Mouse (Mus musculus) Patski (cell line): ENCODE measurements around the gene Gm45785. TPM values are rescaled to one million over a fixed set of nuclear protein-coding genes. Genes with fewer than 3 reads are reported as not detected.

ENCODE experiments used
- ATAC-seq: fragments of 100-300 bp; one replicate; pipeline ENCODE4 v1.8.0; 2021
- CTCF ChIA-PET: fragments of 350-600 bp; sonication (Branson Sonifier 250); formaldehyde crosslinking; loops from one replicate; lab custom pipeline; 2022; ENCODE audit warnings: inconsistent platforms; lab: Charles Lee
- POLR2A ChIA-PET: fragments of 350-600 bp; sonication (Branson Sonifier 250); formaldehyde crosslinking; loops from one replicate; lab custom pipeline; 2022; ENCODE audit warnings: antibody characterized with exemption, inconsistent platforms; lab: Charles Lee
- DNase-seq: peaks from one replicate; pipeline ENCODE4 v3.0.0-alpha.2; 2011; ENCODE audit warnings: low read depth, low spot score
- H3K27me3 ChIP-seq: fragments of 371-371 bp; one replicate; pipeline ENCODE4 v1.5.1; 2021
- CTCF ChIP-seq: fragments of 100-300 bp; IDR thresholded peaks from one replicate; pipeline ENCODE4 v1.5.1; 2021
- in situ Hi-C: fragments of 300-500 bp; cut with MboI; formaldehyde crosslinking; loops from 3 replicates; pipeline ENCODE4 v1.11.1; 2018; ENCODE audit warnings: low pct_unique_long_range_greater_than_20kb, mixed read lengths
- polyA plus RNA-seq: library from polyadenylated mRNA; unstranded; gene quantifications from one replicate; pipeline ENCODE4 v1.2.3, GENCODE M21; 2021

The Gm45785 gene
- polyA plus RNA-seq, 1 experiment from 2014 or later, result not detected

DNA sequence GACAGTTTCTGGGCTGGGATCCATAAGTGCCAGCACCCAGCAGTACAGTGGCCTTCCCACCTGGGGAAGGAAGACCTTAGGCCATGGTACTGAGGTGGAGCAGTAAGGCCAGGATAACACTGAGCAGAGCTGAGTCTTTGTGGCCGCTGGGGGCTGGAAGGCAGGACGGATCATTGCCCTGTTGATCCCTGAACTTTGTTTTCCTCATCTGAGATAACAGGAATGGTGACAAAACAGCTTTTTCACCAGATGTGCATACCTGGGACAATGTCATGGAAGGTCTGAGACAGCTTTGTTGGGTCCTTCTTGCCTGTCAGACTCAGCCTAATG lies 20.4 kb downstream of the Gm45785 start:
- no peaks in the 10 kb centered on the region for H3K27me3 ChIP-seq
- ChIA-PET POLR2A (no interaction called here), CTCF (interaction anchor here (1.6 kb wide), 1 partner anchor 10 kb away, joined by 3 read pairs; no protein-coding TSS in a partner anchor)
- DNase-seq, result no peak
- TF ChIP-seq CTCF, result no peak
- ATAC-seq, result no peak
- in situ Hi-C loops, result no loop called here

GRCm38 (mm10) chr7:140834968-140835757 lies 21.0 kb downstream of the Gm45785 start, which contains the start of gene Urah:
TSS of gene Urah (plus strand) at chr7:140835018.
- in situ Hi-C loops, result no loop called here
- no peak for TF ChIP-seq CTCF
- DNase-seq, result no peak
- ChIA-PET POLR2A (no interaction called here), CTCF (interaction anchor here (1.6 kb wide), 1 partner anchor 10 kb away, joined by 3 read pairs; no protein-coding TSS in a partner anchor)
- no peaks in the 10 kb centered on the region for H3K27me3 ChIP-seq
- no peak for ATAC-seq

GRCm38 (mm10) chr7:140833341-140833740 lies 22.8 kb downstream of the Gm45785 start:
- POLR2A ChIA-PET, result no interaction called here
- in situ Hi-C loops, result no loop called here
- DNase-seq, result no peak

GRCm38 (mm10) chr7:140831447-140831846 lies 24.7 kb downstream of the Gm45785 start:
- no peak for DNase-seq
- no peak for TF ChIP-seq CTCF

More at GRCm38 (mm10) chr7:140833341-140833740, 22.8 kb downstream of the Gm45785 start:
- TF ChIP-seq CTCF, result no peak
- no peaks in the 10 kb centered on the region for H3K27me3 ChIP-seq
- CTCF ChIA-PET, result no interaction called here
- ATAC-seq, result no peak

DNA sequence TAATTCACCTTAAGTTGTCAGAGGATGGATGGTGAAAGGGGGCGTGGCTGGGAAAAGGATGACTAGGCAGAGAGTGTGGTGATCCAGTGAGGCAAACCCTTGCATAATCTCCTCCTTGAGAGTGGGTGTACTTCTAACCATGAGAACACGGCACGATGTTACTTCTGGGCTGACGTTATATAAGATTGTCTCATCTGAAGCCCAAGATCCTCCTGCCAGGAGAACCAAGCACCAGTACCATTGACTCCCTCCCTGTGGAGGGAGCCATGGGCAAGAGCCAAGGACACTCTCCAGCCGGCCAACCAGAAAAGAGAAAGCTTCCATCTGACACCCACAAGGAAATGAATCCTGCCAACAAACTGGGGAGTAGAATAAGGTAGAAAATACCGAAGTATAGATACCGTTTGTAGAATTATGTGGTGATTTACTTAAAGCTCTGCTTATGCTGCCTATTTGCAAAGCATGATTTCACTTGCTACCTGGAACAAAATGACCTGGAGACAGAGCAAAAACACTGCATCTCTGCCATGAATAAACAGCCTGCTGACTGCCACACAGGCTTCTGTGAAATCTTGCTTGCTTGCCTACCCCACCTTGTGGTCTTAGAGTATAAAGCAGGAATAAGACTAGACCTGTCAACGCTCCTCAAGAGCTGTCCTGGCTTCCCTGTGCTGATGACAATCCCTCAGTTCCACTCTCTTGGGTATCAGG lies 27.8 kb downstream of the Gm45785 start:
- CTCF ChIA-PET, result interaction anchor here (0.8 to 2.1 kb wide), 5 partner anchors 8 to 21 kb away, joined by 3 to 6 read pairs (median 3); no protein-coding TSS in a partner anchor
- peak; percentile 79 for TF ChIP-seq CTCF
- POLR2A ChIA-PET, result no interaction called here
- peak; percentile 93 for ATAC-seq
- no peaks in the 10 kb centered on the region for H3K27me3 ChIP-seq
- DNase-seq, result no peak
- in situ Hi-C loops, result no loop called here

More at GRCm38 (mm10) chr7:140831447-140831846, 24.7 kb downstream of the Gm45785 start:
- POLR2A ChIA-PET, result no interaction called here
- ATAC-seq, result peak; percentile 9
- in situ Hi-C loops, result no loop called here
- H3K27me3 ChIP-seq, result no peaks in the 10 kb centered on the region
- CTCF ChIA-PET, result no interaction called here

DNA sequence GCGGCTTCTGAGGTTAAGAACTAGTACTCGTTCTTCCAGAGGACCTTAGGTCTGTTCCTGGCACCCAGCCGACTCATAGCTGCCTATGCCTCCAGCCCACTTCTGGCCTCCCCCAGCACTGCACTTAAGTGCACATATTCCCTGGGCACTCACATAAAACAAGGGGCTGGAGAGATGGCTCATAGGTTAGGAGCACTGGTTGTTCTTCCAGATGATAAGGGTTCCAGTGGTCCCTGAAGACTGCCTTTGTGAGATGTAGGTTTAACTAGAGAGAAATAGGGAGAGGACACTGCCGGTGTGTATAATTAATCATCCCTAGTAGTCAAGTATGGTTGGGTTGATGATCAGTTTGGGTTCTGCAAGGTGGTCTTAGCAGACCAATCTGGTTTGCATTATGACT lies 33.4 kb downstream of the Gm45785 start:
- POLR2A ChIA-PET, result no interaction called here
- CTCF ChIA-PET, result no interaction called here
- no peak for TF ChIP-seq CTCF

GRCm38 (mm10) chr7:140821653-140822329 lies 34.3 kb downstream of the Gm45785 start, which contains the start of gene Zfp941:
TSS of gene Zfp941 (minus strand) at chr7:140822178.
- DNase-seq (no peak), ATAC-seq (no peak)
- TF ChIP-seq CTCF, result no peak
- ChIA-PET CTCF (interaction anchor here (2.0 kb wide), 1 partner anchor 13 kb away, joined by 6 read pairs; no protein-coding TSS in a partner anchor), POLR2A (no interaction called here)
- H3K27me3 ChIP-seq, result no peaks in the 10 kb centered on the region
- in situ Hi-C loops, result no loop called here

More for the DNA sequence above, 33.4 kb downstream of the Gm45785 start:
- H3K27me3 ChIP-seq, result no peaks in the 10 kb centered on the region
- DNase-seq, result no peak
- in situ Hi-C loops, result no loop called here
- ATAC-seq, result no peak

DNA sequence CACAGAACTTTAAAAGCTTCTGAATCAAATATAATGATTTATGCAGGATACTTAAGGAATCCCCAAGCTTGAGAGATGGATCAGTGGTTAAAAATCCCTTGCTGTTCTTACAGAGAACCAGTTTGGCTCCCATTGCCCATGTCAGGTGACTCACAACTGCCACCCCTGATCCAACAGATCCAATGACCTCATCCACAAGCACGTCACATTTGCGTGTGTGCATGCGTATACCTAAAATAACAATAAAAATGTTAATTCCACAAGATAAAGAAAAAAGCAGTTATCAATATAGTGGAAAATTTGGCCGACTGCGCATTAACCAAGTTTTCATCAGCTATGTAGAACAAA lies 34.9 kb downstream of the Gm45785 start:
- DNase-seq, result no peak
- H3K27me3 ChIP-seq, result no peaks in the 10 kb centered on the region
- CTCF ChIA-PET, result interaction anchor here (1.7 to 2.0 kb wide), 2 partner anchors 8 to 13 kb away, joined by 6 read pairs; no protein-coding TSS in a partner anchor
- POLR2A ChIA-PET, result no interaction called here
- no peak for TF ChIP-seq CTCF
- ATAC-seq, result no peak
- in situ Hi-C loops, result no loop called here

DNA sequence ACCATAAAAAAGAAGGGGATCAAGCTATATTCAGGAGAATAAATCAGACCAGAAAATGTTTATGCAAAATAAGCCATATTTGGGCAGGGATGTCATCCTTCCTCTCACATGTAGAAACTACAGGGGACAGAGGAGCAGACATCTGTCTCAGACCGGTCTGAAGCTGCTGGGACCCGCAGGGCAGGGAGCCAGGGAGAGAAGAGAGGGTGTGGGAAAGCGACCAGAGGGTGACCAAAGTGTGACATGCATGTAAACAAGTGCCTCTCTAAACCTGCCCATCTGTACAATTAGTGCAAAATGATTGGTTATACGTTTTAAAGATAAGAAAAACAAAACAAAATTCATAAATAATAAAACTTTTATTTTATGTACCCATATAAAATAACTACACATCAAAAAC lies 36.0 kb downstream of the Gm45785 start:
- TF ChIP-seq CTCF, result no peak
- DNase-seq, result no peak
- ChIA-PET POLR2A (no interaction called here), CTCF (interaction anchor here (1.7 to 2.0 kb wide), 2 partner anchors 9 to 12 kb away, joined by 6 read pairs; no protein-coding TSS in a partner anchor)
- in situ Hi-C loops, result no loop called here
- ATAC-seq, result no peak
- H3K27me3 ChIP-seq, result no peaks in the 10 kb centered on the region

GRCm38 (mm10) chr7:140812850-140813249 lies 43.3 kb downstream of the Gm45785 start:
- POLR2A ChIA-PET, result no interaction called here
- H3K27me3 ChIP-seq, result no peaks in the 10 kb centered on the region
- DNase-seq, result no peak
- TF ChIP-seq CTCF, result no peak
- ATAC-seq, result no peak
- in situ Hi-C loops, result no loop called here
- CTCF ChIA-PET, result interaction anchor here (1.7 kb wide), 1 partner anchor 16 kb away, joined by 5 read pairs; no protein-coding TSS in a partner anchor
